Mouse (Mus musculus) olfactory bulb, adult 2 months (tissue): ENCODE measurements around the gene Prkn.

Experiments used
- CTCF ChIP-seq: fragments of 200-500 bp; IDR thresholded peaks from 2 replicates; pipeline ENCODE4 v1.5.1; 2012; ENCODE audit warnings: low read depth, mild to moderate bottlenecking, low read length, moderate library complexity; ENCODE audit not compliant: insufficient read depth
- POLR2A ChIP-seq: fragments of 200-500 bp; IDR thresholded peaks from 2 replicates; pipeline ENCODE4 v1.6.1; 2012; ENCODE audit warnings: mild to moderate bottlenecking, low read depth, low read length, moderate library complexity; ENCODE audit not compliant: insufficient read depth

DNA sequence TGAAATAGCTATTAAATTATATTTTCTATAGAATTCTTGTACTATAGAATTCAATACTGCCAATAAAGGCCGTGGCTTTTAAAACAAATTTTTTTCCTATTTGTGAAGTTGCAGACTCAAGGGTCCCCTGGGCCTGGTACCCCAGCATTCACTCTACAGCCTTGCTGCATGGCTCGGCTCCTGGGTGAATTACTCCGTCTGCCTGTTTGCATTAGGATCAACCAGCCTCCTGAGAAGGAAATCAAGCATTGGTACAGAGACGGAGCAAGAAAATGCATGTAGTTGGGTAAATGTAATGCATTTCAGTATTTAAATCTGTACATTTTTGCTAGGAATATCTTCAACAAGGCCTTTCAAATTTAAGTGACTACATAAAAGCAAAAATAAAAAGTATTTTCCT lies 33.5 kb upstream of the Prkn start:
- TF ChIP-seq CTCF (no peak), POLR2A (no peak)
